Mouse (Mus musculus) neutrophil, adult 5-6 weeks (primary cell): ENCODE data around the gene Mgat5. TPM values are rescaled to one million over a fixed set of nuclear protein-coding genes. Genes with fewer than 3 reads are reported as not detected.

Experiments used
- ATAC-seq: fragments of 151-379, 151-347 bp; 2 replicates; pipeline ENCODE4 v1.8.0; 2017; ENCODE audit warnings: mild to moderate bottlenecking, moderate TSS enrichment; ENCODE audit not compliant: insufficient number of reproducible peaks, poor library complexity, low FRiP score, severe bottlenecking; ENCODE audit errors: extremely low read depth
- total RNA-seq: library from RNA; stranded (forward); fragments of 200-1000 nt; gene quantifications from 2 replicates; pipeline ENCODE4 v1.2.3, GENCODE M21; 2017

The Mgat5 gene
- total RNA-seq, 1 experiment from 2014 or later: 15.1 TPM

DNA sequence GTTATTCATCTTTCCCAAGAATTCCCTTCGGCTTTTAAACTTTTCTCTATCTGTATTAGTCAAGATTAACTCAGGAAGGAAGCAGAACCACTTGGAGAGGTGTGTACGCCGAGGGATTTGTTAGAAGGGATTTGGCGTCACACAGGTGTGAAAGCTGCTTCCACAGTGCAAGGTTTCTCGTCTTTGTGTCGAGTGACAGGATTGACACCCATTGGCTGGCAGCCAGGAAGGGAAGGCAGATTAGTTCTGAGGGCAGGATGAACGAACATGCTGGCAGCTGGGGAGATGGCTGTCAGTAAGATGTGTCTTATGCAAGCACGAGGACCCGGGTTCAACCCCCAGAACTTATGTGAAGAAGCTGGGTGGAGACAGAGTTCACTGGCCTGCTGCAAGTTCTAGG lies 148.6 kb downstream of the Mgat5 start:
- no peak for ATAC-seq

DNA sequence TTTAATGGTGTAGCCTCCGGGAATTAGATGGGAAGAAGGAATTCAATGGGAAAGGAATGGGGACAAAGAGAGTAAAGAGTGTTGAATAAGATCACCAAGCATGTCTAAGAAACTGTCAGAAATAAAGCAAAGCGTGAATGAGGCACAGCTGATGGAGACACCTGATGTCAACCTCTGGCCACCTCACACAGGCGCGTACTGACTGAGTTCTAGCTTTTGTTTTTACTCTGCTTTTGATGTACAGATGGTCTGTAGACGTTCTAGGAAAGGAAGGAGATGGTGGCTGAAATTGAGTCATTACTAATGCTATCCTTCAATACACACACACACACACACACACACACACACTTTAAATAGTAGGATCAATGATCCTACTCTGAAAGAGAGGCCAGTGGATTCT lies 149.3 kb downstream of the Mgat5 start:
- no peak for ATAC-seq

DNA sequence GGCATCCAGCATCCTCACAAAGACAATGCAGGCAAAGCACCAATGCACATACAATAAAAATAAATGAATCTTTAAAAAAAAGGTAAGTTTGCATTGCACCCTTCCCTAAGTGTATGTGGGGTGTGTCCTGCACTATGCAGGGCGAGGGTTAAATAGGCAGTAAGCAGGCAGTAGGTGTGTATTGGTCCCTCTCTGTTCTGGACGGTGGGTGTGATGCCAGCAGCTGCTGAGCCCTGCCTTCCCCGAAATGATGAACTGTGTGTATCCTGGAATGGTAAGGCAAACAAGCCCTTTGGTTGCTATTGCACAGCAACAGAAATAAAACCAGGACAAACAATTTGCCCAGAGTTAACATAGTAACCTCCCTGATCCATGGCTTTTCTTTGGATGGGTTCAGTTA lies 150.2 kb downstream of the Mgat5 start:
- no peak for ATAC-seq

GRCm38 (mm10) chr1:127363638-127364037 lies 158.8 kb downstream of the Mgat5 start:
- no peak for ATAC-seq

DNA sequence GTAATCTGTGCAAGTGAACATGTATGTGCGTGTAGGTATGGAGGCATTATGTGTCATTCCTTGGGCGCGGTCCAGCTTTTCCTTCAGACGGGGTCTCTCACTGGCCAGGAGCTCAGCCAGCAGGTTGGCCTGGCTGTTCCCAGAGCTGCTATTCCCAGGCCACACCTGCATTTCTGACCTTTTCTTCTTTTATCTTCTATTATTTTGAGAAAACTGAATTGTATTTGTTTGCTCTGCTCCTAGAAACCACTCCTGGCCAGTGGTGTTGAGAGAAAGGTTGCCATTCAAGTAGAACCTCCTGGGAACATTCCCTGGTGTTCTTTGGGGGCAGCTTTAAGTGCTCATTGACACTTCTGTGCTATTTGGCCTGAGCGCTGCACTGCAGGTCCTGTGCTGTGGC lies 160.9 kb downstream of the Mgat5 start:
- ATAC-seq: no peak

GRCm38 (mm10) chr1:127366111-127366510 lies 161.3 kb downstream of the Mgat5 start:
- no peak for ATAC-seq

GRCm38 (mm10) chr1:127368513-127368912 lies 163.7 kb downstream of the Mgat5 start:
- ATAC-seq: no peak

DNA sequence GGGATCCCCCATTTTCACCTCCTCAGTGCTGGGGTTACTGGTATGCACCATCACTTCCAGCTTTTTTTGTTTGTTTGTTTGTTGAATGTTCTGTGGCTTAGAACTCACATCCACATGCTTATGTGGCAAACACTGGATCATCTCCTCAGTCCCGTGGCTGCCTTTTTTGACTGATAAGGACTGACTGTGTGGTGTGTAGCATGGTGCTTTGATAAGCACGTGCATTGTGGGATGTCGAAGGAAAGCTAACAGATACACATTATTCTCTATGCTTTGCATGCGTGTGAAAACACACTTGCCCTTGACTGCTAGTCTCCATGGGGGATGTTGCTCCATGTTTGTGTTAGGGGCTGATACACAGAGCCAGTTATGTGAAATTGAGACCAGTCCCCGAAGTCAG lies 164.7 kb downstream of the Mgat5 start:
- no peak for ATAC-seq

DNA sequence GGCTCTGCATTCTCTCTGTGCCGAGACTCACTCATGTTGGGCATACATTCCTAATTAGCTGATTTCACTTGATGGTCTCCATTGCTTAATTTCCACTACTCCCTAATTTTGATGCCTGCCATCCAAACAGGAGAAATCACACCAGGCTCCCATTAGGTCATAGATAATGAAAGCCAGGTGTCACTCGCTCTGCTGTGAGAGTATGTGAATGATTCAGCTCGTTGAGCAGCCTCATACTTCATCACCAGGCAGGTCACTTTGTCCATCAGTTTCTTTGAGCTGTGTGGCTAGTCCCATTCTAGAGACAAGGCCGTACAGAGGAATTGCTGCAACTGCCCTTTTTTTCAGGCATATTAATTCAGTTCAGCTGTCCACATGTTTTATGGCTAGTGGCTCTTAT lies 167.3 kb downstream of the Mgat5 start:
- no peak for ATAC-seq

DNA sequence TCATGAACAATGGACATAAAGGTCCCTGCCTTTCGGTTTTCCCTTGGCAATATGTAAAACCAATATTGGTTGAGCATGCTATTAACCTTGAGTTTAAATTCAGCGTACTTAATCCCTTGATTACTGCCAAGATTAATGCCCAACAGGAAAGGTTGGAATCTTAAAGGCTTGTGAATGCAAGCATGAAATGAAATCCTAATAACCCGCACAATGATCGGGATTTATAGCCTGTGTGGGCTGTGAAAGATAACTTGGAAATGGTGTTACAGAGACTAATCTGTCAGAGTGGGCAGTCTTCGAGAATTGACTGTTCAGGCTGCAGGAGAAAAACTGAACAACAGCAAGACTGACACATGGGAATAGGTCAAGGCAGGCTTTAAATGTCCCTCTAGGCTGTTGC lies 168.7 kb downstream of the Mgat5 start:
- ATAC-seq: no peak

- no peak for ATAC-seq
Observed at GRCm38 (mm10) chr1:127374157-127374556, 169.3 kb downstream of the Mgat5 start.

DNA sequence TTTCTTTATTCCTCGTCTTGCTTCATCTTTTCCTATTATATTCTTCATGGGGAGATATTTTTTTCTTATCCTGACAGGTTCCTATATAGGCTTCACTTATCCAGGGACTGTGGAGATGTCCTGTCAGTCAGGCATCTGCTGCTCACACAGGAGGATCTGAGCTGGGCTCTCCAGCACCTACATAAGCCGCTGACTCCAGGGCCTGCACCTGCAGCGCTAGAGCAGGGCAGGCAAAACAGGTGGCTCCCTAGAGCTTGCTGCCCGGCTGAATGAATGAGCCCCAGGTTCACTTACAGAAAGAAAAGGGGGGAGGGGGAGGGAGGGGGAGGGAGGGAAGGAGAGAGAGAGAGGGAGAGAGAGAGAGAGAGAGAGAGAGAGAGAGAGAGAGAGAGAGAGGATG lies 175.3 kb downstream of the Mgat5 start:
- ATAC-seq: no peak

- no peak for ATAC-seq
Observed at GRCm38 (mm10) chr1:127380749-127381501, 176.1 kb downstream of the Mgat5 start.

GRCm38 (mm10) chr1:127383071-127383470 lies 178.3 kb downstream of the Mgat5 start:
- ATAC-seq: no peak

- no peak for ATAC-seq
Observed at GRCm38 (mm10) chr1:127387226-127387625, 182.4 kb downstream of the Mgat5 start.

- ATAC-seq: no peak
Observed at GRCm38 (mm10) chr1:127387661-127388060, 182.8 kb downstream of the Mgat5 start.

- ATAC-seq: no peak
Observed at GRCm38 (mm10) chr1:127394716-127395115, 189.9 kb downstream of the Mgat5 start.

DNA sequence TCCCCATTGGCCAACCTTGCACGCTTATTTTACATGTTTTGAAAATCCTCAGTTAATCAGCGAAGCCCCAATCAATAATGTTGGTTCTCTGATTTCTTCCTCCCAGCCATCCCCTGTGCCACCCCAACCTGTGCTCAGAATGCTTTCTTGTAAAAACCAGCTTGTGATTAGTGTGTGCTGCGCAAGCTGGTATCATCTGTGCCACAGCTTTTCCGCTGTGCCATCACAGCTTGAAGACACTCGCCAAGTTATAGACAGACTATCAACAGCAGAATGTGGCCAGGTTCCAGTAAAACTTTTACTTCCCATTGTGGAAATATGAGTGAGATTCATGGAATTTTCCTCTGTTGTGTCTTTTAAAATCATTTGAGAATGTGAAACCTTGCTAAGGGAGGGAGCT lies 190.9 kb downstream of the Mgat5 start:
- no peak for ATAC-seq

- ATAC-seq: no peak
Observed at GRCm38 (mm10) chr1:127396569-127397349, 191.9 kb downstream of the Mgat5 start.

- ATAC-seq: no peak
Observed at GRCm38 (mm10) chr1:127397396-127397795, 192.6 kb downstream of the Mgat5 start.
